Mouse (Mus musculus) bone marrow macrophage, adult 2 months (primary cell): ENCODE data around the gene Man1a. TPM values are rescaled to one million over a fixed set of nuclear protein-coding genes. Genes with fewer than 3 reads are reported as not detected.

ENCODE experiments used
- H3K27ac ChIP-seq: 2 replicates; pipeline ENCODE4 v1.5.1; 2012; ENCODE audit warnings: low read depth, low read length; ENCODE audit not compliant: insufficient read depth
- H3K4me1 ChIP-seq: 2 replicates; pipeline ENCODE4 v1.6.1; 2012; ENCODE audit warnings: low read length; ENCODE audit not compliant: control insufficient read depth, insufficient read depth
- H3K4me3 ChIP-seq: 2 replicates; pipeline ENCODE4 v1.5.1; 2012; ENCODE audit warnings: mild to moderate bottlenecking, low read length, moderate library complexity; ENCODE audit not compliant: insufficient read depth
- CTCF ChIP-seq: IDR thresholded peaks from 2 replicates; pipeline ENCODE4 v1.5.1; 2012; ENCODE audit warnings: low read depth, mild to moderate bottlenecking, low read length, moderate library complexity
- POLR2A ChIP-seq: IDR thresholded peaks from 2 replicates; pipeline ENCODE4 v1.6.1; 2012; ENCODE audit warnings: mild to moderate bottlenecking, low read depth, low read length, borderline replicate concordance
- polyA plus RNA-seq: library from polyadenylated mRNA; stranded (reverse); fragments of >200 nt; gene quantifications from 2 replicates; pipeline ENCODE4 v1.2.4, GENCODE M21; 2012; ENCODE audit not compliant: missing spikeins, insufficient read depth, insufficient read length

Man1a gene
- polyA plus RNA-seq = 119 and 127 TPM in 2 replicates

GRCm38 (mm10) chr10:54076420-54076819, at the start of gene Man1a:
Man1a (minus strand) TSS chr10:54076609.
- TF ChIP-seq POLR2A = no peak
- H3K4me3 ChIP-seq = peak within 1 kb of the TSS; percentile 92
- peaks cover 21% of the 10 kb centered on the region for H3K4me1 ChIP-seq
- H3K27ac ChIP-seq = peak within 1 kb of the TSS; percentile 34

GRCm38 (mm10) chr10:54121816-54122215, 45.4 kb upstream of the Man1a start:
- Histone ChIP-seq H3K4me3 (no peak overlapping the region), H3K4me1 (peaks cover 36% of the 10 kb centered on the region), H3K27ac (no peak overlapping the region)
- no peak for TF ChIP-seq CTCF
- no peak for TF ChIP-seq POLR2A

GRCm38 (mm10) chr10:54120375-54120774, 44.0 kb upstream of the Man1a start:
- peaks cover 43% of the 10 kb centered on the region for H3K4me1 ChIP-seq
- H3K27ac ChIP-seq = peak overlapping the region; percentile 98
- TF ChIP-seq CTCF (no peak), POLR2A (no peak)
- H3K4me3 ChIP-seq = no peak overlapping the region

GRCm38 (mm10) chr10:54119303-54119702, 42.9 kb upstream of the Man1a start:
- H3K4me3 ChIP-seq = no peak overlapping the region
- H3K4me1 ChIP-seq = peaks cover 45% of the 10 kb centered on the region
- peak overlapping the region; percentile 98 for H3K27ac ChIP-seq
- TF ChIP-seq POLR2A (no peak), CTCF (no peak)

- Histone ChIP-seq H3K27ac (peak overlapping the region; percentile 75), H3K4me1 (peaks cover 44% of the 10 kb centered on the region), H3K4me3 (no peak overlapping the region)
- TF ChIP-seq POLR2A (no peak), CTCF (no peak)
Measured at GRCm38 (mm10) chr10:54118223-54118912, 42.0 kb upstream of the Man1a start.

GRCm38 (mm10) chr10:54117763-54118162, 41.4 kb upstream of the Man1a start:
- Histone ChIP-seq H3K4me1 (peaks cover 43% of the 10 kb centered on the region), H3K27ac (peak overlapping the region; percentile 75), H3K4me3 (no peak overlapping the region)
- no peak for TF ChIP-seq POLR2A

- no peak for TF ChIP-seq POLR2A
- no peak for TF ChIP-seq CTCF
- no peak overlapping the region for H3K4me3 ChIP-seq
- H3K27ac ChIP-seq = no peak overlapping the region
- no peaks in the 10 kb centered on the region for H3K4me1 ChIP-seq
Measured at GRCm38 (mm10) chr10:54103671-54104070, 27.3 kb upstream of the Man1a start.

- H3K4me3 ChIP-seq = no peak overlapping the region
- no peaks in the 10 kb centered on the region; the same call in 1 of the 2 replicates for H3K4me1 ChIP-seq
- TF ChIP-seq POLR2A (no peak), CTCF (no peak)
- no peak overlapping the region for H3K27ac ChIP-seq
Measured at GRCm38 (mm10) chr10:54092081-54092480, 15.7 kb upstream of the Man1a start.

GRCm38 (mm10) chr10:54089923-54090322, 13.5 kb upstream of the Man1a start:
- Histone ChIP-seq H3K27ac (no peak overlapping the region), H3K4me1 (no peaks in the 10 kb centered on the region; the same call in 1 of the 2 replicates), H3K4me3 (no peak overlapping the region)
- no peak for TF ChIP-seq CTCF
- no peak for TF ChIP-seq POLR2A

GRCm38 (mm10) chr10:54087346-54087745, 10.9 kb upstream of the Man1a start:
- TF ChIP-seq CTCF (no peak), POLR2A (no peak)
- Histone ChIP-seq H3K4me1 (no peaks in the 10 kb centered on the region; the same call in 1 of the 2 replicates), H3K4me3 (no peak overlapping the region), H3K27ac (no peak overlapping the region)
